Mouse (Mus musculus) small intestine, adult 2 months (tissue): ENCODE results near the gene Fbln1.

ENCODE experiments used
- CTCF ChIP-seq: fragments of 200-500 bp; IDR thresholded peaks from 2 replicates; pipeline ENCODE4 v1.5.1; 2012; ENCODE audit warnings: low read depth, mild to moderate bottlenecking, control low read depth, inconsistent platforms, low read length, moderate library complexity, mixed read lengths; ENCODE audit not compliant: insufficient replicate concordance, insufficient read length; ENCODE audit errors: extremely low read depth
- POLR2A ChIP-seq: fragments of 200-500 bp; IDR thresholded peaks from 2 replicates; pipeline ENCODE4 v1.6.1; 2012; ENCODE audit warnings: low read depth, mild to moderate bottlenecking, control low read depth, inconsistent platforms, low read length, moderate library complexity

- TF ChIP-seq POLR2A (no peak), CTCF (no peak)
Observed at GRCm38 (mm10) chr15:85161416-85161815, 44.3 kb upstream of the Fbln1 start.
